Mouse (Mus musculus): ENCODE measurements around the gene Stard3nl.

The Stard3nl gene

GRCm38 (mm10) chr13:19395688-19396354 lies at the start of gene Stard3nl:
Gene Stard3nl (minus strand): TSS chr13:19395795.
- peak; percentile 99 for DNase-seq (ENCODE audit: inconsistent age in 2 of 2, low spot score in 1 of 2)

GRCm38 (mm10) chr13:19438040-19438439 lies 42.4 kb upstream of the Stard3nl start:
- DNase-seq (ENCODE audit: inconsistent age in 2 of 2, low spot score in 1 of 2) = peak in 1 of 2 experiments; percentile 49

- DNase-seq (ENCODE audit: inconsistent age in 2 of 2, low spot score in 1 of 2) = no peak
These were observed 34.3 kb upstream of the Stard3nl start for GRCm38 (mm10) chr13:19429812-19430370.

- DNase-seq (ENCODE audit: inconsistent age in 2 of 2, low spot score in 1 of 2) = no peak
These were observed 32.5 kb upstream of the Stard3nl start for GRCm38 (mm10) chr13:19428076-19428475.

GRCm38 (mm10) chr13:19424563-19424962 lies 29.0 kb upstream of the Stard3nl start:
- no peak for DNase-seq (ENCODE audit: inconsistent age in 2 of 2, low spot score in 1 of 2)

- DNase-seq (ENCODE audit: inconsistent age in 2 of 2, low spot score in 1 of 2) = no peak
These were observed 26.9 kb upstream of the Stard3nl start for GRCm38 (mm10) chr13:19422521-19422920.

- DNase-seq (ENCODE audit: inconsistent age in 2 of 2, low spot score in 1 of 2) = no peak
These were observed 22.4 kb upstream of the Stard3nl start for GRCm38 (mm10) chr13:19417885-19418521.

- DNase-seq (ENCODE audit: inconsistent age in 2 of 2, low spot score in 1 of 2) = no peak
These were observed 20.4 kb upstream of the Stard3nl start for GRCm38 (mm10) chr13:19415894-19416531.

- no peak for DNase-seq (ENCODE audit: inconsistent age in 2 of 2, low spot score in 1 of 2)
These were observed 19.7 kb upstream of the Stard3nl start for GRCm38 (mm10) chr13:19415337-19415736.

GRCm38 (mm10) chr13:19412334-19412939 lies 16.8 kb upstream of the Stard3nl start:
- no peak for DNase-seq (ENCODE audit: inconsistent age in 2 of 2, low spot score in 1 of 2)

- DNase-seq (ENCODE audit: inconsistent age in 2 of 2, low spot score in 1 of 2) = no peak
These were observed 16.3 kb upstream of the Stard3nl start for GRCm38 (mm10) chr13:19411886-19412285.

GRCm38 (mm10) chr13:19410694-19411093 lies 15.1 kb upstream of the Stard3nl start:
- DNase-seq (ENCODE audit: inconsistent age in 2 of 2, low spot score in 1 of 2) = no peak

- DNase-seq (ENCODE audit: inconsistent age in 2 of 2, low spot score in 1 of 2) = no peak
These were observed 12.4 kb upstream of the Stard3nl start for GRCm38 (mm10) chr13:19407953-19408352.

- DNase-seq (ENCODE audit: inconsistent age in 2 of 2, low spot score in 1 of 2) = no peak
These were observed 9.0 kb upstream of the Stard3nl start for GRCm38 (mm10) chr13:19404623-19405022.

- DNase-seq (ENCODE audit: inconsistent age in 2 of 2, low spot score in 1 of 2) = no peak
These were observed 552 bp downstream of the Stard3nl start for GRCm38 (mm10) chr13:19394798-19395687.

- DNase-seq (ENCODE audit: inconsistent age in 2 of 2, low spot score in 1 of 2) = peak in 1 of 2 experiments; percentile 8
These were observed 1.4 kb downstream of the Stard3nl start for GRCm38 (mm10) chr13:19394171-19394570.

GRCm38 (mm10) chr13:19393731-19394130 lies 1.9 kb downstream of the Stard3nl start:
- DNase-seq (ENCODE audit: inconsistent age in 2 of 2, low spot score in 1 of 2) = no peak

- DNase-seq (ENCODE audit: inconsistent age in 2 of 2, low spot score in 1 of 2) = peak; percentile 16 to 52
These were observed 4.0 kb downstream of the Stard3nl start for GRCm38 (mm10) chr13:19391608-19392007.

GRCm38 (mm10) chr13:19390296-19390695 lies 5.3 kb downstream of the Stard3nl start:
- no peak for DNase-seq (ENCODE audit: inconsistent age in 2 of 2, low spot score in 1 of 2)

- no peak for DNase-seq (ENCODE audit: inconsistent age in 2 of 2, low spot score in 1 of 2)
These were observed 5.7 kb downstream of the Stard3nl start for GRCm38 (mm10) chr13:19389896-19390295.
